Mouse (Mus musculus): ENCODE results near the gene 1700034J05Rik. TPM values are rescaled to one million over a fixed set of nuclear protein-coding genes. Genes with fewer than 3 reads are reported as not detected.

Gene 1700034J05Rik
- polyA plus RNA-seq, 1 experiment from 2014 or later = 0.06 TPM

Other genes starting within 250 kb of the 1700034J05Rik start
- gene Stk38l, start 229.4 kb downstream of the 1700034J05Rik start, polyA plus RNA-seq (2015; fragmentation: Nextera tagmentation; extraction: Ambion mirVana) = 14.4 and 15.8 TPM in 2 replicates
- 2.9 and 4.2 TPM in 2 replicates for gene Arntl2, start 158.4 kb downstream of the 1700034J05Rik start, polyA plus RNA-seq (2015; fragmentation: Nextera tagmentation; extraction: Ambion mirVana)
- gene Smco2, start 104.3 kb downstream of the 1700034J05Rik start, polyA plus RNA-seq (2015; fragmentation: Nextera tagmentation; extraction: Ambion mirVana) = not detected in 2 replicates
- gene Ppfibp1, start 65.9 kb downstream of the 1700034J05Rik start, polyA plus RNA-seq (2015; fragmentation: Nextera tagmentation; extraction: Ambion mirVana) = 19.6 and 22.1 TPM in 2 replicates
- gene Rep15, start 78.2 kb upstream of the 1700034J05Rik start, polyA plus RNA-seq (2015; fragmentation: Nextera tagmentation; extraction: Ambion mirVana) = 0.66 and 0.89 TPM in 2 replicates
- gene Mrps35, start 88.3 kb upstream of the 1700034J05Rik start, polyA plus RNA-seq (2015; fragmentation: Nextera tagmentation; extraction: Ambion mirVana) = 66.1 and 67.6 TPM in 2 replicates
- 0.56 and 0.75 TPM in 2 replicates for gene Mansc4, start 132.6 kb upstream of the 1700034J05Rik start, polyA plus RNA-seq (2015; fragmentation: Nextera tagmentation; extraction: Ambion mirVana)
- gene Klhl42, start 137.0 kb upstream of the 1700034J05Rik start, polyA plus RNA-seq (2015; fragmentation: Nextera tagmentation; extraction: Ambion mirVana) = 7.2 and 7.7 TPM in 2 replicates

Measured in midbrain, embryonic 16.5 days (tissue).